Mouse (Mus musculus) limb, embryonic 15.5 days (tissue): ENCODE measurements around the gene Prelp. TPM values are rescaled to one million over a fixed set of nuclear protein-coding genes. Genes with fewer than 3 reads are reported as not detected.

ENCODE experiments used
- ATAC-seq: fragments of 200-750 bp; cut with Nextera tagmentation; 2 replicates; pipeline ENCODE4 v1.8.0; 2017; ENCODE audit warnings: low read depth, moderate TSS enrichment; ENCODE audit not compliant: insufficient number of reproducible peaks, low FRiP score, low TSS enrichment
- H3K27ac ChIP-seq: fragments of 300-500 bp; sonication (generic); 2 replicates; pipeline ENCODE4 v1.5.1; 2015; ENCODE audit warnings: moderate library complexity, mild to moderate bottlenecking, inconsistent platforms
- H3K27me3 ChIP-seq: fragments of 300-500 bp; sonication (generic); 2 replicates; pipeline ENCODE4 v1.6.1; 2015; ENCODE audit warnings: inconsistent platforms
- H3K36me3 ChIP-seq: fragments of 300-500 bp; sonication (generic); 2 replicates; pipeline ENCODE4 v1.6.1; 2015; ENCODE audit warnings: inconsistent platforms
- H3K4me1 ChIP-seq: fragments of 300-500 bp; sonication (generic); 2 replicates; pipeline ENCODE4 v1.6.1; 2015; ENCODE audit warnings: inconsistent platforms
- H3K4me2 ChIP-seq: fragments of 300-500 bp; sonication (generic); 2 replicates; pipeline ENCODE4 v1.6.1; 2015; ENCODE audit warnings: mild to moderate bottlenecking, inconsistent platforms
- H3K4me3 ChIP-seq: fragments of 300-500 bp; sonication (generic); 2 replicates; pipeline ENCODE4 v1.5.1; 2015; ENCODE audit warnings: mild to moderate bottlenecking, inconsistent platforms
- H3K9ac ChIP-seq: fragments of 300-500 bp; sonication (generic); 2 replicates; pipeline ENCODE4 v1.6.1; 2015; ENCODE audit warnings: inconsistent platforms
- H3K9me3 ChIP-seq: fragments of 300-500 bp; sonication (generic); 2 replicates; pipeline ENCODE4 v1.6.1; 2016; ENCODE audit warnings: inconsistent platforms
- WGBS: fragments of 180-500 bp; shearing (Covaris S2); methylation state at CpG from one replicate; pipeline ENCODE4 v1.1.7; 2015; 5-methylcytosine and 5-hydroxymethylcytosine counted together
- polyA plus RNA-seq: library from polyadenylated mRNA; unstranded; fragments of >200 nt; fragmentation: Nextera tagmentation; extraction: Ambion mirVana; gene quantifications from 2 replicates; pipeline ENCODE4 v1.2.1, GENCODE M21; 2015

The Prelp gene
- polyA plus RNA-seq, 1 experiment from 2014 or later = 17.9 TPM

DNA sequence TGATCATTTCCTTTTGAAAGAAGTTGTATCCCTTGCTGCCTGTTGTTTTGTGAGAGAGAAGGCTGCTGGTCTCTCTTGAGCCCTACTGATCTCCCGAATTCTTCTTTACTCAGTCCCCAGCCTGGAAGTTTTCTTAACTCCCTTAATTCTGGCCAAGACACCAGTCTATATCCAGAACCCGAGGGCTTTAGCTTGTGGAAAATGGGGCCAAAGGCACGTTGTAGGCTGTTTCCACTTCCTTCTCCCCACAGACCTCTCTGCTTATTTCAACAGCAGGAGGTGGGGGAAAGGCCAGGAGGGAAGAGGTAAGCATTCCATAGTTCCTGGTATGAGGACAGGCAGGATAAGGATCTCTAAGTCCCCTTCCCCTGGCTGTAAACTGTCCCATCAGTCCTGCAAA is 8.8 kb upstream of the Prelp start:
- no peak overlapping the region for H3K4me3 ChIP-seq
- no peak overlapping the region for H3K27ac ChIP-seq
- H3K4me2 ChIP-seq = no peak overlapping the region
- WGBS = 47% methylated on average over 3 of the region's 3 CpGs
- no peaks in the 10 kb centered on the region; the same call in 1 of the 2 replicates for H3K36me3 ChIP-seq
- no peak overlapping the region for H3K9ac ChIP-seq
- no peak for ATAC-seq
- no peaks in the 10 kb centered on the region for H3K9me3 ChIP-seq
- H3K27me3 ChIP-seq = 0 out of 2 replicates have a peak, but pooled peaks cover 4% of the 10 kb centered on the region
- peaks cover 15% of the 10 kb centered on the region; the same call in 1 of the 2 replicates for H3K4me1 ChIP-seq

DNA sequence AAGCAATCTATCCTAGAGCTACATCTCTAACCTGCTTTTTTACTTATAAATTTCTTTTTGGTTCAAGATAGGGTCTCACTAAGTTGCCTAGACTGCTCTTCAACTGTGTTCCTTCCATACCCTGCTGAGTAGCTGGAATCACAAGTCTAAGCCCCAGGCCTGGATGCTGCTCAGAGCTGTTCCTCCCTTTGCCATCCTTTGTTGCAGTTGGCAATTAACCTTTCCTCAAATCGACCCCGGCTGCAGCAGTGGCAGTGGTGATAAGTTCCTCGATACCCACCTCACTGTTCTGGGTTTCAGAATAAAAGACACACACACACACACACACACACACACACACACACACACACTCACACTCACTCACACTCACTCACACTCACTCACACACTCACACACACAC is 4.0 kb upstream of the Prelp start:
- 92% methylated on average over 3 of the region's 3 CpGs for WGBS
- ATAC-seq = no peak
- Histone ChIP-seq H3K9me3 (no peaks in the 10 kb centered on the region), H3K4me3 (no peak overlapping the region), H3K27me3 (no peaks in the 10 kb centered on the region), H3K4me2 (no peak overlapping the region), H3K4me1 (peaks cover 33% of the 10 kb centered on the region), H3K9ac (no peak overlapping the region), H3K36me3 (no peaks in the 10 kb centered on the region; the same call in 1 of the 2 replicates), H3K27ac (no peak overlapping the region)

DNA sequence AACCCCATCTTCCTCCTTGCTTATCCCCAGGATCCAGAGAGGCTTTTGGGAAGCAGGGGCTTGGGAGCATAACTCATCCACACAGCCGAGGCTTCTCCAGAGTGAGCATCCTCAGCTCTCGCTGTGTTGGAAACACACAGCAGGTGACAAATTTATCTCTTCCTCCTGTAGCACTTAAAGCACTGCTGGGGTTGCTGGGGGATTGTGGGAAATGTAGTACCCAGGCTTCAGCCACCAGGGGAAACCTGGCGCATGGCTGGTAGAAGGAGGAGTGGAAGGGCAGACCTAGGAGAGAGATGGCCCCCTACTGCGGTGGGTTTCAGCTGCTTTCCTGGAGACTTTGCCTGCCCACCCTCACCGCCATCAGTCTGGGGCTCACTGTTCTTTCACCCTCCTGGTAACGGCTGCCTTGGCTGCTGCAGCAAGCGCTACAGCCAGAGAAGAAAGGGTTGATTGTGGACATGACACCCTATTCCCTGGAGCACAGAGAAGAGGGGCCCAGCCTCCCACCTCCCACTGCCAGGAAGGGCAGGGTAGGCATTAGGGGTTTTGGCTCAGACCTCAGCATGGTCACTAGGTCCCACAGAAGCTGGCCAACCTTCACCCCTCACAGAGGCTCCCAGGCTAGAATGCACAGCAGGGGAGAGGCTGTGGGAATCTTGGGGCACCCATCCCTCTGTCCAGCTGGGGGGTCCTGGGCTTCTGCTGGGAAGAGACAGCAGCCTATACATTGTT is 3.1 kb upstream of the Prelp start:
- no peaks in the 10 kb centered on the region for H3K9me3 ChIP-seq
- peaks cover 31% of the 10 kb centered on the region for H3K4me1 ChIP-seq
- H3K36me3 ChIP-seq = no peaks in the 10 kb centered on the region; the same call in 1 of the 2 replicates
- ATAC-seq = no peak
- no peaks in the 10 kb centered on the region for H3K27me3 ChIP-seq
- H3K27ac ChIP-seq = no peak overlapping the region
- no peak overlapping the region for H3K4me3 ChIP-seq
- no peak overlapping the region for H3K9ac ChIP-seq
- H3K4me2 ChIP-seq = no peak overlapping the region
- 33% methylated on average over 7 of the region's 7 CpGs for WGBS

DNA sequence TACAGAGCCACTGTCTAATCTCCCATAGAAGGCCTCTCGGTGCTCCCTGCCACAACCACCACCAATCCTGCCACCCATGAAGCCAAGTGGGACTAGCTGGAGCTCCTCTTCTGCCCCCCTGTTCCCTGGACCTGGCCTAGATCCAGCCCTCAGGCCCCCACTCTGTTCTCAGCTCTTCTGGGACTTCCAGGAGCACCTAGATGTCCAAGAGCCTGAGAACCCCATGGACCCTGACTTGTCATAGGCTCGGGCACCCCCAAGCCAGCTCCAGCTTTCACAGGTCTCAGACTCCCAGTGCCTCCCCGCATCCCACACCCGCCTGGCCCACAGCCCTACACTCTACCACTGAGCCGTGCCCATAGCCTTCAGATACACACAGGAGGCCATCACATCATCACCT is 1.9 kb upstream of the Prelp start:
- Histone ChIP-seq H3K9ac (no peak overlapping the region), H3K27ac (no peak overlapping the region), H3K4me3 (no peak overlapping the region), H3K9me3 (no peaks in the 10 kb centered on the region), H3K4me1 (peaks cover 37% of the 10 kb centered on the region), H3K27me3 (no peaks in the 10 kb centered on the region), H3K36me3 (no peaks in the 10 kb centered on the region; the same call in 1 of the 2 replicates), H3K4me2 (no peak overlapping the region)
- 91% methylated on average over 5 of the region's 5 CpGs for WGBS
- no peak for ATAC-seq

DNA sequence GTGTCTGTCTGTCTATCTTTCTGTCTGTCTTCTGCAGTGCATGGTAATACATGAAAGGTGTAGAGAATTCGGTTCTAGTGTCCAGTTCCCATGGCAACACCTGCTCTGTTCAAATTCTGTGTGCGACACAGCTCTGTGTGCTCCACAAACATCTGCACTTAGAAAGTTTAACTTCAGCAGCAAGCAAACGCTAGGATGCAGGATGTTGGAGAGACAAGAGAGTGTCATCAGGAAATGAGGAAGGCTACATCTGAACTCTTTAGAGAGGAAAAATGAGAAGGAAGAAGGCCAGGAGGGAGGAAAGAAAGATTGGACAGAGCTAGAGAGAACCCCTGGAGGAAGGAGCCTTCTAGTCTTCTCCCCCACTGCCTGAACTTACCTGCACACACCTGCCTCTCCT is 338 bp downstream of the Prelp start:
- Histone ChIP-seq H3K4me2 (peak overlapping the region; percentile 25; the same call in 1 of the 2 replicates), H3K4me1 (peaks cover 57% of the 10 kb centered on the region), H3K27me3 (no peaks in the 10 kb centered on the region), H3K9ac (no peak overlapping the region), H3K27ac (peak overlapping the region; percentile 64), H3K36me3 (no peaks in the 10 kb centered on the region), H3K9me3 (no peaks in the 10 kb centered on the region), H3K4me3 (peak overlapping the region; percentile 26)
- 27% methylated on average over 3 of the region's 3 CpGs for WGBS
- no peak for ATAC-seq

DNA sequence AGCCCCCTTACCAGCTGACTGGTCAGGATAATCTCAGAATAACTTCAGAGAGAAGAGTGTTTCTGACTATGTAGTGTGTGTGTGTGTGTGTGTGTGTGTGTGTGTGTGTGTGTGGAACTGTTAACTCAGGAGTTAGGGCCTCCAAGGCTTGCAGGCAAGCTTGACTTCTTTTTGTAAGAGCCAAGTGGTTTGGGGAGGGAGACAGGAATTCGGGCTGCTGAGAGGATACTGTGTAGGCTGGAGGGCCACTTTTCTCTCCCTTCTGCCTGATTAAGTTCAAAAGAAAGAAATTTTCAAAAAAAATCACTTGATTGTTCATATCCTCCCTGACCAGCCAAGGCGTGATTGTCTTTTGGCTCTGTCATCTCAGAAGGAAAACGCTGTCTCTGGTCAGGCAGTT is 813 bp downstream of the Prelp start:
- Histone ChIP-seq H3K36me3 (no peaks in the 10 kb centered on the region), H3K4me1 (peaks cover 62% of the 10 kb centered on the region), H3K27ac (peak overlapping the region; percentile 64; the same call in 1 of the 2 replicates), H3K27me3 (no peaks in the 10 kb centered on the region), H3K4me2 (peak overlapping the region; percentile 25), H3K9me3 (no peaks in the 10 kb centered on the region), H3K4me3 (peak overlapping the region; percentile 26), H3K9ac (no peak overlapping the region)
- 54% methylated on average over 3 of the region's 3 CpGs for WGBS
- no peak for ATAC-seq

DNA sequence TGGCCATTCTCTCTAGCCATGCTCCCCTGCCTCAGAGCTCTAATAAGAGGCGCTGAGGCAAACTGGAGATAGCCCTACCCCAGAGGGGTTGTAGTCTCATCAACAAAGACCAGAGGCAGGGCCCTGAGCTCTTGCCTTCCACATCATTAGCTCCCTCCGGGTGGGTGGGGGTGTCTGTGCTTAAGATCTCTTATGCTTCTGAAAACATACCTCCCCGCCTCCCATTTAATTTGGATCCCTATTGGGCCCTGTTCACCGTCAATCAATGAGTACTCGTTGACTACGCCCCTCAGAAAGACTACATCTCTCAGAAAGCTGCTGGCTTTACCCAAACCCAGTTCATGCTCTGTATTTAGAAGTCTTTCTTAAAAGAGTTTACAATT is 3.1 kb downstream of the Prelp start:
- H3K36me3 ChIP-seq = no peaks in the 10 kb centered on the region
- no peak for ATAC-seq
- H3K9ac ChIP-seq = no peak overlapping the region
- WGBS = 59% methylated on average over 6 of the region's 6 CpGs
- H3K27me3 ChIP-seq = no peaks in the 10 kb centered on the region
- H3K4me3 ChIP-seq = peak overlapping the region; percentile 15
- no peaks in the 10 kb centered on the region for H3K9me3 ChIP-seq
- H3K4me2 ChIP-seq = peak overlapping the region; percentile 26
- H3K27ac ChIP-seq = peak overlapping the region; percentile 62; the same call in 1 of the 2 replicates
- H3K4me1 ChIP-seq = peaks cover 67% of the 10 kb centered on the region

DNA sequence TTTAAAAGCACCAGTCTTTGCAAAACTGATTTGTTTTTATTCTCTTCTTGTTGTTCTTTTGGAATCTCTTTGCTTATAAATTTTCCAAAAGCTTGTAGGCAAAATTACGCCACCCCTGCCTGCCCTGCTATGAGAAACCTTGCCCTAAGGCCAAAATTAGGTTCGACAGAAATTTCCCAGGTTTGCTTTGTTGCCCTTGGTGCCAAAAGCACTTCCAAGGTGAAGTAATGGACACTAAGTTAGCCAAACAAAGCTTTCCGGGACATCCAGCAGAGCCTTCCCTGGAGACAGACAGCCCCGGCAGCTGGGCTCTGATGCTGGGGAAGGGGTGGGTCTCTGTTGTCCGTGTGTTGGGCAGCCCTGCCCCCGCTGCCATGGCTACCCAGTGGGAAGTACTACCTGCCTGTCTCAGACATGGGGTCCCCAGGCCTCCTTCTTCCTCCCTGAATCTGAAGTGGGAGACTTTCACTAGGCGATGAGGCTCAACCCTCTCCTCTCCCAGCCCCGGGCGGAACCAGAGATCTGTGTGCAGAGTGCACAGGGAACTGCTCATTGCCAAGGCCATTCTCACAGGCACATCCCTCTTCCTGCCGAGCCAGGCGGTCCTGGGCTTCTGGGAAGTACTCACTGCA is 3.6 kb downstream of the Prelp start:
- no peaks in the 10 kb centered on the region for H3K9me3 ChIP-seq
- ATAC-seq = no peak
- peak overlapping the region; percentile 62 for H3K27ac ChIP-seq
- H3K9ac ChIP-seq = no peak overlapping the region
- no peaks in the 10 kb centered on the region for H3K36me3 ChIP-seq
- H3K27me3 ChIP-seq = no peaks in the 10 kb centered on the region
- peaks cover 67% of the 10 kb centered on the region for H3K4me1 ChIP-seq
- WGBS = 33% methylated on average over 11 of the region's 11 CpGs
- H3K4me3 ChIP-seq = peak overlapping the region; percentile 15
- H3K4me2 ChIP-seq = peak overlapping the region; percentile 26

DNA sequence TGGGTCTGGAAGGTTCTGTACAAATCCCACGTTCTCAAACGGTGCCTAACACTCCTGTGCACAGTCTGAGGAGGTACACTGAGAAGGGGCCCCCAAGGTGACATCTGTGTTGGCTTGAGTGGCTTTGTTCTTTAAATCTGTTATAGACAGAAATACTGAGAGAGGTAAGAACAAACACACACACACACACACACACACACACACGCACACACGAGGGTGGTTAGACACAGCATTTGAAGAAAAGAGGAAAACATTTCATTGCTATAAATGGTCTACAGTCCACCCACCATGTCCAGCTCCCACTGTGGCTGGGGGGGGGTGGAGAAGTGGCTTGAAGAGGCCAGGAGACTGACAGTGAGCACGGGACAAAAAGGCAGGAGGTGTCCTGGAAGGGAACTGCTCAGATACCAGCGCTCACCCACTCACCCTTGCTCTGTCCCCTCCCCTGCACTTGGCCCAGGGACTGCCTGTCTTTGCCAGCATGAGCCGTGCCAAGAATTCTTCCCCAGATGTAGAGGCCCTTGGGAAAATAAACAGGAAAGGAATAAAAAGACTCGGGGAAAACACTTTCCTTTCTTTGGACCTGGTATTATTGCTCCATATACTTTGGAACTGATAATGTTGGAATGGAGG is 5.4 kb downstream of the Prelp start:
- Histone ChIP-seq H3K9me3 (no peaks in the 10 kb centered on the region), H3K36me3 (no peaks in the 10 kb centered on the region), H3K4me2 (0 out of 2 replicates have a peak overlapping the region, but pooled peaks have one; percentile 7), H3K27ac (peak overlapping the region; percentile 33; the same call in 1 of the 2 replicates), H3K27me3 (no peaks in the 10 kb centered on the region), H3K4me1 (peaks cover 54% of the 10 kb centered on the region), H3K9ac (no peak overlapping the region), H3K4me3 (no peak overlapping the region)
- 39% methylated on average over 8 of the region's 8 CpGs for WGBS
- ATAC-seq = no peak; the same call in 1 of the 2 replicates

DNA sequence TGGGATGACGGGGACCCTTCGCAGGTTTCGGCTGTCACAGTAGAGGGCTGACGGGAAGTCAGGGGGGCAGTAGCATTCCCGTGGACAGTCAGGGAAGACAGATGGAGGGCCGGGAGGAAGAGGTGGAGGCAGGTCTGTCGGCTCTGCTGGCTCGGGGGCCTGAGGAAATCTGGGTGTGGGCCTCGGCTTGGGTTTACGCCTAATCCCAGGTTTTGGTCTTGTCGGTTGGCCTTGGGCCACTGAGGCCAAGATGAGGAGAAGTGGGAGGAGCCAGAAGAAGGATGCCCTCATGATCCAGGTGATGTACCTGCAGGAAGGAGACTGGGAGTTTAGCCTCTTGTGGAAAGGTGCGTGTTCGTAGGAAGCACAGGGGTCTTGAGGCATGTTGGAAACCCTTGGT is 6.1 kb downstream of the Prelp start:
- H3K4me3 ChIP-seq = no peak overlapping the region
- 85% methylated on average over 13 of the region's 13 CpGs for WGBS
- no peak overlapping the region for H3K9ac ChIP-seq
- no peaks in the 10 kb centered on the region for H3K27me3 ChIP-seq
- ATAC-seq = no peak
- H3K4me1 ChIP-seq = peaks cover 47% of the 10 kb centered on the region
- H3K36me3 ChIP-seq = no peaks in the 10 kb centered on the region
- H3K27ac ChIP-seq = no peak overlapping the region
- H3K4me2 ChIP-seq = no peak overlapping the region
- no peaks in the 10 kb centered on the region for H3K9me3 ChIP-seq

DNA sequence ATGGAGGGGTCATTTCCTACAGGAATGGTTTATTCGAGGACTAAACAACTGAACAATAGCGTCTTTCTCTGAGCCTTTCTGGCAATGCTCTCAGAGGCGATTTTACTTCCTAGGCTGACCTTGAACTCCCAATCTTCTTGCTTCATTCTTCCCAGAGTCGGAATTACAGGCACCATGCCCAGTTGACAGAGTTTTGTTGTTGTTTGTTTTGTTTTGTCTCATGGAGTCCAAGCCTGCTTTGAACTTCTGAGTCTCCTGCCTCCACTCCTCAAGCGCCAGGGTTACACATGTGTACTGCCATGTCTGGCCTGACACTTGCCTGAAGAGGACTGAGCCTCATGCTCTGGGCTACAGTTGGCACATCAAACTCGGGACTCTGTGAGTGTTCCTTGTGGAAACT is 8.2 kb downstream of the Prelp start:
- Histone ChIP-seq H3K4me3 (no peak overlapping the region), H3K27me3 (no peaks in the 10 kb centered on the region), H3K36me3 (no peaks in the 10 kb centered on the region), H3K4me1 (peaks cover 50% of the 10 kb centered on the region), H3K4me2 (no peak overlapping the region), H3K9ac (no peak overlapping the region), H3K27ac (no peak overlapping the region), H3K9me3 (no peaks in the 10 kb centered on the region)
- no peak for ATAC-seq
- WGBS = 73% methylated on average over 6 of the region's 6 CpGs

DNA sequence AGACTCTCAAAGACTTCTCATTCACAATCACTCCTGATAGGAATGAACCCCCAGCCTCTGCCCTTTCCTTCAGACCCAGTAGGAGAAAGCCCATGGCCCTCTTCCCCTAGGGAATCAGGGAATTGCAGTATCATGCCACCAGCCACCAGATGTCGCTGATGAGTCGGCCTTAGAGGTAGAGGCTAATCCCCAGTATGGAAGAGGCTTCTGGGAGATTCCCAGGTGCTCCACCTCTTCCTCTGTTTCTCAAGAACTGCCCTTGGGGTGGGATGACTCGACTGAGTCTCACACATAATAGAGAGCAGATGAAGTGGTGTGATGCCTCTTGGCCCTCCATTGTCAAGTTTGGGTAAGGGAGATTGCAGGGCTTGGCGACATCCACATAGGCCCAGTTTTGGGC is 9.8 kb downstream of the Prelp start:
- WGBS = 24% methylated on average over 4 of the region's 4 CpGs
- Histone ChIP-seq H3K27ac (no peak overlapping the region), H3K9me3 (no peaks in the 10 kb centered on the region), H3K27me3 (peaks cover 8% of the 10 kb centered on the region; the same call in 1 of the 2 replicates), H3K4me2 (no peak overlapping the region), H3K4me3 (no peak overlapping the region), H3K9ac (no peak overlapping the region), H3K4me1 (peaks cover 48% of the 10 kb centered on the region), H3K36me3 (no peaks in the 10 kb centered on the region)
- no peak for ATAC-seq
